Mouse (Mus musculus) E14TG2a.4 (cell line): Measurements from ENCODE around the gene C4bp.
"Not testable (repeated sequence)": the region's sequence is repeated elsewhere in the genome, so short reads cannot be mapped to it uniquely, and the experiment has no call there.

ENCODE experiments used
- H3K27me3 ChIP-seq: 2 replicates; pipeline ENCODE4 v1.6.1; 2014; ENCODE audit warnings: low read length, control low read depth; ENCODE audit not compliant: insufficient read depth
- H3K36me3 ChIP-seq: 2 replicates; pipeline ENCODE4 v1.6.1; 2014; ENCODE audit warnings: low read length, control low read depth; ENCODE audit not compliant: insufficient read depth
- H3K4me1 ChIP-seq: replicated peaks from 2 replicates; pipeline ENCODE4 v1.6.1; 2014; ENCODE audit warnings: low read depth, low read length, control low read depth
- H3K4me3 ChIP-seq: replicated peaks from 2 replicates; pipeline ENCODE4 v1.5.1; 2014; ENCODE audit warnings: mild to moderate bottlenecking, low read length
- H3K9me3 ChIP-seq: 2 replicates; pipeline ENCODE4 v1.6.1; 2014; ENCODE audit warnings: low read length, control low read depth
- CTCF ChIP-seq: conservative IDR thresholded peaks from 2 replicates; pipeline ENCODE4 v1.5.1; 2014; ENCODE audit warnings: low read length
- NANOG ChIP-seq: IDR thresholded peaks from 2 replicates; pipeline ENCODE4 v1.6.1; 2014; ENCODE audit warnings: borderline replicate concordance, low read length, mixed read lengths
- POU5F1 ChIP-seq: IDR thresholded peaks from 2 replicates; pipeline ENCODE4 v1.6.1; 2014; ENCODE audit warnings: low read length, borderline replicate concordance

C4bp gene

GRCm38 (mm10) chr1:130681075-130681474, 19.6 kb upstream of the C4bp start:
- Histone ChIP-seq H3K9me3 (peaks cover 11% of the 10 kb centered on the region; the same call in 1 of the 2 replicates), H3K36me3 (no peaks in the 10 kb centered on the region), H3K27me3 (no peaks in the 10 kb centered on the region), H3K4me1 (no peaks in the 10 kb centered on the region), H3K4me3 (no peak overlapping the region)
- no peak for TF ChIP-seq POU5F1
- TF ChIP-seq NANOG: no peak
- no peak for TF ChIP-seq CTCF

DNA sequence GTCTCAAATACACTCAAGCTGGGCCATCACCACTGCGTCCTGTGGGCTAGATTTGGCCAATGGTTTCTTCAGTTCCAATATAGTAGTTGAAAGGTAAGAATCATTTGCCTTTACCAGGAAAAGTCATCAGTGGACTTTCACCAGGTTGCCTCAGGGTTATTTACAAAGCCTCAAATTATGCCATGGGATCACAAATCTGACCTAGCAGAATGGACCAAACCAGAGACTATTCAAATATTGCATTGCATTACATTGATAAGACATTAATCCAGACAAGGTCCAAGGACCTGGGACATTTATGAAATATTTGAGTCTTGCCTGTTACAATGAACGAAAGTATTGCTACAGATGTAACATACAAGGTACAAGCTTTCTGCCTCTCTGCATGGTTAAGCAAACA, 17.1 kb upstream of the C4bp start:
- H3K4me1 ChIP-seq: no peaks in the 10 kb centered on the region
- no peaks in the 10 kb centered on the region for H3K27me3 ChIP-seq
- no peak overlapping the region for H3K4me3 ChIP-seq
- H3K36me3 ChIP-seq: no peaks in the 10 kb centered on the region
- peaks cover 4% of the 10 kb centered on the region for H3K9me3 ChIP-seq
- TF ChIP-seq POU5F1: no peak
- no peak for TF ChIP-seq CTCF
- TF ChIP-seq NANOG: no peak

DNA sequence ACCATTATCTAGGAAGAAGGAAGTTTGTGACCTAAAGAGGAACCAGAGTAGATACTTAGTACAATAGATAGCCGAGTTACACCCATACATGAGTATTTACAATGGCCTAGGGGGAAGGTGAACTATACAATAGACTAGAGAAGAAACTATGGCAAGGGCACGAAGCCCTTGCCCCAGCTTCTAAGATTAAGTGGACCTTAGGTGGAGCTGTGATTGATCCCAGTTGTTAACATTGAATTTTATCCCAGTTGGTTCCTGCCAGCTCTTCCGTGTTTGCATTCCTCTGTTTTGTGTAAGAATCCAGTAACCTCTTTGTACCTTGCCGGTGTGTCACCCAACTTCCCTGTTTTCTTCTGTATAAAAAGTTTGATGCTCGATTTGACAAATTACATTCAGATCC, 2.1 kb upstream of the C4bp start:
- H3K4me1 ChIP-seq, H3K36me3 ChIP-seq, H3K4me3 ChIP-seq, H3K9me3 ChIP-seq, H3K27me3 ChIP-seq: not testable (repeated sequence)

DNA sequence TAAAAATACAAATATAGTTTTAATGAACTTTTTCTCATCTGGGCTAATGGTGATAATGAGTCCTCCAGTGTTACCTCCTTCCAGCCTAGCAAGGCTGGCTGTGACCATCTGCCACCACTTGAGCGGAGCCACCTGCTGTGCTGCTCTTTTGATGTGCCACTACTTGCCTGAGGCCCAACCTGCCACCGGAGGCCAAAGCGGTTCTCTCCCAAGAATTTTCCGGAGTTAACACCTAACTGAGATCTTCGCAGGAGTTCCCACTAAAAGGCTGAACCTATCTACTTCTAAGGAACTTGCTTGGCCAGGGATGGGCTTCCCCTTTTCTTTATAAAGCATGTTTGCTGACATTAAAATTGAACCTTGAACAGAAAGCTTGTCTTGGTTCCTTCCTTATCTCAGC, 1.8 kb downstream of the C4bp start:
- H3K36me3 ChIP-seq, H3K4me1 ChIP-seq, H3K4me3 ChIP-seq, H3K27me3 ChIP-seq, H3K9me3 ChIP-seq: not testable (repeated sequence)

DNA sequence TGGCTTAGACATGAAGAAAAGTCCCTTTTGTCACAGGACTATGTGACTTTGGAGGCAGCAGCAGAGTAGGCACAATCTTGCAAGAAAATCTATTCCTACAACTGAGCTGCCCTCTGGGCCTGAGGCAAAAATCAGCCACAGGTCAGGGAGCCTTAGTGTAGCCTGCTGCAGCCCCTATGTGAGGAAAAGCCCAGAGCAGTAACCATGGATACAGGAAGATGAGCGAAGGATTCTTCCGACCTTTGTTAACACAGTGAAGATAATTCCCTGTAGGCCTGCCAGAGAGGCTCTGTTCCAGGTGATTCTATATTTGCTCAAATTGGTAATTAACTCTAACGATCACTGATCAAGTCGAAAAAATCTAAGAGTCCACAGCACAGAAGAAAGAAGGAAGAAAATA, 17.3 kb downstream of the C4bp start:
- no peak for TF ChIP-seq NANOG
- TF ChIP-seq POU5F1: no peak
- no peak for TF ChIP-seq CTCF
- Histone ChIP-seq H3K27me3 (no peaks in the 10 kb centered on the region), H3K9me3 (no peaks in the 10 kb centered on the region), H3K4me3 (no peak overlapping the region), H3K4me1 (no peaks in the 10 kb centered on the region), H3K36me3 (no peaks in the 10 kb centered on the region)

DNA sequence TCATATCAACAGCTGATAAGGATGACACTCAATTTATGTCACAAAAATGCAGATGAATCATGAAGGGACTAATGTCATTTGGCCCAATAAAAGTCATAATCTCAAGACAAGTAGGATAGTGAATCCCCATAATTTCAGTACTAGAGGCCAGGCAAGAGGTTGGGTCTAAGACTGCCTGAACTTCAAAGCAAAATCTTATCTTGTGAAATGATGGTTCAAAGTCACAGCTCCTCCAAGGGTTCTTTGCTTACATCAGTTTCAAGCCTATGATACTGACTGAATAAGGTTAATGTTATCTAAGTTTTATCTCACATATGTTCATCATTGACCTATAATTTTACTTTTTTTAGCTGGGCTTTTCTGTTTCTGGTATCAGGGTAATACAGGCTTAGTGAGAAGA, 20.5 kb downstream of the C4bp start:
- Histone ChIP-seq H3K9me3 (no peaks in the 10 kb centered on the region), H3K36me3 (no peaks in the 10 kb centered on the region), H3K4me3 (no peak overlapping the region), H3K4me1 (no peaks in the 10 kb centered on the region), H3K27me3 (no peaks in the 10 kb centered on the region)
- no peak for TF ChIP-seq NANOG
- no peak for TF ChIP-seq CTCF
- TF ChIP-seq POU5F1: no peak

DNA sequence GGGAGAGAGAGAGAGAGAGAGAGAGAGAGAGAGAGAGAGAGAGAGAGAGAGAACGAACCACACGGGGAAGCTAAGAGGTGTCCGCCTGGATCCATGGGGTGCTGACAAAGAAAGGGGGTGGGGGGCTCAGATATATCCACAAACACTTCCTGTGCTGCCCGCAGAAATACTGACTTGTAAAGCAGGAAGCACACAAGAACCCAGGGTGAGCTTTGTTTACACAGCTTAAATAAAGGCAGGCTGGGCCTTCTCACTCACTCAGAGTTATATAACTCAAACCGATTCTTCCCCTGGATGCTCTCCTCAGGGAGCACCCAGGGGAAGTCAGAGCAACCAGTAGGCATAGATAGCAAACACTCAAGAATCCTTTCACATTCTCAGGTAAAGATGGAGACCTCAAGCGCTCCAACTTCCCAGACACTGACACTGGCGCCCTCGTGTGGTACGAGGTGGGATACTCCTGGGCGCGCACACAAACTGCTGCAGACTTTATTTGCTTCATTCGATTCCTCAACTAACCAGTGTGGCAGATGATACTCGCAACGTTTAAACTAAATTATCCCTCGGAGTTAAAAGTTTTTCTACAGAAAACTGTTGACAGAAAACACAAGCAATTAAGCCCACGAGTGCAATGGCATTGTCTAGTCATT, 27.5 kb downstream of the C4bp start:
- TF ChIP-seq CTCF (peak; percentile 92), POU5F1 (no peak), NANOG (no peak)
- Histone ChIP-seq H3K36me3 (no peaks in the 10 kb centered on the region), H3K4me1 (no peaks in the 10 kb centered on the region), H3K9me3 (no peaks in the 10 kb centered on the region), H3K27me3 (no peaks in the 10 kb centered on the region), H3K4me3 (no peak overlapping the region)

DNA sequence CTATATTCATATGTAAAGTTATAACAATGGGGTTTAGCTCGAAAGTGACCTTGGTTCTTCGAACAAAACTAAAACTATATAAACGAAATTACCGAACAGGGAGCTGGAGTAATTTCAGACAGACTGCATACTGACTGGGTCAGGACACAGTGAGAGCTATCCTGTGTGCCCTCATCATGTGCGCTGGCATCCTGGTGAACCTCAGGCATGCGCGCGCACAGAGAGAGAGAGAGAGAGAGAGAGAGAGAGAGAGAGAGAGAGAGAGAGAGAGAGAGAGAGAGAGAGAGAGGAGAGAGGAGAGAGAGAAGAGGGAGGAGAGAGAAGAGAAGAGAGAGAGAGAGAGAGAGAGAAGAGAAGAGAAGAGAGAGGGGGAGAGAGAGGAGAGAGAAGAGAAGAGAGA, 28.1 kb downstream of the C4bp start:
- H3K27me3 ChIP-seq: no peaks in the 10 kb centered on the region
- no peak for TF ChIP-seq POU5F1
- TF ChIP-seq CTCF: no peak
- no peak for TF ChIP-seq NANOG
- no peaks in the 10 kb centered on the region for H3K9me3 ChIP-seq
- H3K36me3 ChIP-seq: no peaks in the 10 kb centered on the region
- H3K4me1 ChIP-seq: no peaks in the 10 kb centered on the region
- H3K4me3 ChIP-seq: no peak overlapping the region

DNA sequence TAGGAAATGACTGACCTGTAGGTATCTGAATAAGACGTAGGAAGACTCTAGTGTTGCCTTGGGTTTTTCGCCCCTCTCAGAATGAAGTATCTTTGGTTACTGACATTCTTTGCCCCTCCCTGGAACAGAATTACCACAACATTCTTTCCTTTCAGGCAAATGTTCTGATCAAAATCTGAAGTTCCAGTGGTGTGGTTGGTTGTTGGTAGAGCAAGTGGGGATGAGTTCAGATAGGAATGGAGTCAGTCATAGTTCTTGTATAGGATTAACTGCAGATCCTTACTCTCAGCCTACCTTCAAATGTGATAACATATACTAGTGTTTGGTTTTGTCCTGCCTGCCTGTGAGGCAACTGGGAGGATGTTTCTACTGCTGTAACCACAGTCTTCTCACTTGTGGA, 31.9 kb downstream of the C4bp start, which contains the start of gene Zp3r:
TSS of gene Zp3r (minus strand) at position 101 of the 400 bp plus-strand sequence.
- H3K27me3 ChIP-seq: no peaks in the 10 kb centered on the region
- TF ChIP-seq CTCF (no peak), NANOG (no peak), POU5F1 (no peak)
- H3K4me3 ChIP-seq: no peak within 1 kb of the TSS
- H3K36me3 ChIP-seq: no peaks in the 10 kb centered on the region
- H3K9me3 ChIP-seq: no peaks in the 10 kb centered on the region
- H3K4me1 ChIP-seq: no peaks in the 10 kb centered on the region

DNA sequence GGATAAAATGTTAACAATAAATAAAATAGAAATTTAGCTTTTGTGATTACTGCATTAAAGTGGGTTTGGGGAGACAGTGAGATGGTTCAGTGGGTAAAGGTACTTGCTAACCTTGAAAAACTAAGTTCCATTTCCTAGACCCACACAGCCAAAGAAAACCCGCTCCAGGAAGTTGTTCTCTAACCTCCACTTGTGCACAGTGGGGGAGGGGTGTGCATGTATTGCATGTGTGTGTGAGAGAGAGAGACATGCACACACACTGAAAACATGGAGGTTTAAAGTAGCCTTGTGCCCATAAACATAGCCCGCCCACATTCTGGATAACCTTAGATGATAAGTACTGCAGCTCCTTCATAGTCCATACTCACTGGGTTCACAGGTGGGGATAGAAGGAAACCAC, 65.1 kb downstream of the C4bp start:
- H3K36me3 ChIP-seq: no peaks in the 10 kb centered on the region
- H3K9me3 ChIP-seq: peaks cover 21% of the 10 kb centered on the region
- H3K4me1 ChIP-seq: no peaks in the 10 kb centered on the region
- TF ChIP-seq CTCF: no peak
- TF ChIP-seq POU5F1: no peak
- no peak for TF ChIP-seq NANOG
- no peaks in the 10 kb centered on the region for H3K27me3 ChIP-seq
- no peak overlapping the region for H3K4me3 ChIP-seq
